Mouse (Mus musculus): ENCODE measurements around the gene Galnt14.

The Galnt14 gene

GRCm38 (mm10) chr17:73571961-73572360, 138.3 kb downstream of the Galnt14 start:
- no peak for DNase-seq (ENCODE audit: low spot score)

DNA sequence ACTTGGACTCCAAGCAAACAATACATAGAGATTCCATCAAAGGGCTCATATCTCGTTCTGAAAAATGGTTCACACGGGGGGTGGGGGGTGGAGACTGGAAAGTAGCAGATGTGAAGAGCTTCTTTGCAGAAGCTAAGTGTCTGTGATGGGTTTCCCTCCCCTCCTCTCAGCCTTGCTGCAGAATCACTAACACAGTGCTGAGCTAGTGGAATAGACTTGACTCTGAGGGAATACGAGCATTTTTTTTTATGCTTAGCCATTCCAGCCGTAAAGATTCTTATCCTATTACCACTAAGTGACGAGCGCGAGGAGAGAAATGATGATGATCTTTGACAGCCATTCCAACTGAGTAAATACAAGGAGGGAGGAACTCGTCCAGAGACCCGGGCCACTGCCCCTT, 142.0 kb downstream of the Galnt14 start:
- no peak for DNase-seq (ENCODE audit: low spot score)

- DNase-seq (ENCODE audit: low spot score): no peak
These were observed 149.1 kb downstream of the Galnt14 start for GRCm38 (mm10) chr17:73561149-73561548.

DNA sequence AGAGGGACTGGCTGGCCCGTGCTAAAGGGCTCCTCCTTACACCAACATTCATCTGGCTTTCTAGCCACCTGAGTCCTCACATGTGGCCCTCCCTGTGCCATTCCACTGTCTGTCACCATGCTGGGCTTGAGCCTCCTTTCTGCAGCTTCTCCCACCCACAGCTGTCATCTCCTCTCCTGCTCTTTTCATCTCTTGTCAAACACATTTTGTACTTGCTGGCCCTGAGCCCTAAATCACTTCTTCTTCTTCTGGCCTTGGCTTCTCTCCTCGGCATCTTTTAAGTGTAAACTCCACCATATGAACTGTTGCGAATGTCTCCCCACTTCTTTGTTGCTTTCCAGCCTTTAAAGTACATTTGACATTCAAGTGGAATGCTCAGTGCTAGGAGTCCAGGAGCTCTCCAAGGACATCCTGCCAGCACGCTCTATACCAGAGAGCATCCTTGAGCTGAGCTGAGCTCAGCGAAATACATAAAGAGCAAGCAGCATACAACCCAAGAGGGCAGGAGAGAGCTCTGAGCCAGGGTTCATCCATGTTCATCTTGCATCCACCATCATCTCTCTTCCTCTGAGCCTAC, 150.0 kb downstream of the Galnt14 start:
- DNase-seq (ENCODE audit: low spot score): no peak

GRCm38 (mm10) chr17:73559498-73559897, 150.8 kb downstream of the Galnt14 start:
- no peak for DNase-seq (ENCODE audit: low spot score)

DNA sequence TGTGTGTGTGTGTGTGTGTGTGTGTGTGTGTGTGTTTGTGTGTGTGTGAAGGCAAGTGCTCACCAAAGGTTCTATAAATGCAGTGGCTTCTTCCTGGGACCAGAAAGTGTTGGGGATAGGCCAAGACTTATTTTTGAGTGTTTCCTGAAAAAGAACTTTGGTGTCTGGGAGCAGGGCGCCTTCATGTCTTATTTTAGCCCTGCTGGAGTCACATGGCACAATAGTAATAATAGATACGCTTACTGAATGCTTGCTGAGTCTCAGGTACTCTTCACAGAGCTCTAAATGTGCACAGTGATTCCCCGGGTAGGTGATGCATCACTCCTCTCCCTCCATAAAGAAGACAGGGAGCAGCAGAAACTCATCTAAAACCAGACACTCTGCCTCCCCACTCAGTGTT, 153.2 kb downstream of the Galnt14 start:
- DNase-seq (ENCODE audit: low spot score): no peak

GRCm38 (mm10) chr17:73556436-73556835, 153.8 kb downstream of the Galnt14 start:
- DNase-seq (ENCODE audit: low spot score): no peak

DNA sequence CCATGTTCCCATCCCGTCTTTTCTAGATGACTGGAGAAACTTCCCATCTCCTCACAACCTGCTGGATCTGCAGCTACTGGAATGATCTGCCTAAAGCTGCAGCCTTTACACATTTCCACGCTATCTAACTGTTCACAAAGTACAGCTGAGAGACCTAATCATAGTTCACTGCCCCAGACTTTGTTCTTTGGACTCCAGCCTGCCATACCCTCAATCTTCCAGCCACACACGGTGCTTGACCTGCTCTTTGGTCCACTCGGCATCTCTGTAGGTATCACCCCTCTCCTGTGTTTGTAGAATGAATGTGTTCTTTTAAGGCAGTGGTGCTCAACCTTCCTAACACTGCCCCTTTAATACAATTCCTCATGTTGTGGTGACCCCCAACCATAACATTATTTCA, 155.6 kb downstream of the Galnt14 start:
- DNase-seq (ENCODE audit: low spot score): no peak

DNA sequence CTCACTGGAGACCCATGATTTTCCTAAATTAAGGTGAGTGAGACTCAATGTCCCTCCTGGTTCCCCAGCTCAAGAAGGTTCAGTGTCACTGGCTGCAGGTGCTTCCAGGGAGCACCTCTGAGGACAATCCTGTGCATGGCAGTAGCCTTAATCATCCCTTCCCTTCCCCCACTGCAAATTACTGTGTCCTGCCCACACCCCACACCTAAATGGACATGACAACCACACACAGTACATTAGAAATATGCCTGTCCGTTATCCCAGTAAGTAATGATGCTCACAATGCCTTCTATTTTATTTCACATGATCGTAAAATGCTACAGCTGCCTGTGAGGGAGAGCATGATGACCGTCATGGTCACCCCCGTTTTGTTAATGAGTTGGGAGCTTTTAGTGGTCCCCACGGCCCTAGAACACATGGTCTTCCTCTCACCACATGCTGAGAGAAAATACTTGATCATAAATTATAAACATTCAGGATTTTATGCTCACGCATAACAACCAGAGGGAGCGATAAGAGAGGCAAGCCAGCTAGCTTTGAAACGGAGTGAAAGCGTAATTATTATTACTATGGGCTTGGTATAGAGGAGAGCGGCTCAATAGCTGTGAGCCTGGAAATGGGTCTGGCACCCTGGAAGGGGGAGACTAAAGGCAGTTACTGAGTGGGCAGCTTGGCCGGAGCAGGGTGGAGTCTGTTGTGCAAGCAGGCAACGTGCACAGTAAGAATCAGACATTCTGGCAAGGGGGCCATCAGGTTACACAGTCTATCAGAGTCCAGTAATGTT, 161.3 kb downstream of the Galnt14 start:
- no peak for DNase-seq (ENCODE audit: low spot score)

GRCm38 (mm10) chr17:73548119-73548518, 162.1 kb downstream of the Galnt14 start:
- DNase-seq (ENCODE audit: low spot score): no peak

DNA sequence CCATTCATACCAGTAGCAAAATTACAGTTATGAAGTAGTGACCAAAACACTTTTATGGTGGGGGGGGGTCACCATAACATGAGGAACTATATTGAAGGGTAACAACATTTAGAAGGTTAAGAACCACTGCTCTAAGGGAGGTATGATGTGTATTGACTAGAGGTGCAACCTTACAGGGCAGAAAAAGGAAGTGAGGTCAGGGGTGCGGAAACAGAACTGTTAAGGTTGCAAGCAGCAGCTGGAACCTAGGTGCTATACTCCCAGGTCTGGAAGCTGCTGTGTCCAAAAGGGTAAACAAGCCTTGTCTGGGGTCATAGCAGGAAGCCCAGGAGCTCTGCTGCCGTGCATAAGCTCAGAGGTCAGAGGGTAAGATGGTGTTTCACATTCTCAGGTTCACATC, 162.8 kb downstream of the Galnt14 start:
- peak; percentile 1 for DNase-seq (ENCODE audit: low spot score)

GRCm38 (mm10) chr17:73541911-73542310, 168.3 kb downstream of the Galnt14 start:
- no peak for DNase-seq (ENCODE audit: low spot score)

DNA sequence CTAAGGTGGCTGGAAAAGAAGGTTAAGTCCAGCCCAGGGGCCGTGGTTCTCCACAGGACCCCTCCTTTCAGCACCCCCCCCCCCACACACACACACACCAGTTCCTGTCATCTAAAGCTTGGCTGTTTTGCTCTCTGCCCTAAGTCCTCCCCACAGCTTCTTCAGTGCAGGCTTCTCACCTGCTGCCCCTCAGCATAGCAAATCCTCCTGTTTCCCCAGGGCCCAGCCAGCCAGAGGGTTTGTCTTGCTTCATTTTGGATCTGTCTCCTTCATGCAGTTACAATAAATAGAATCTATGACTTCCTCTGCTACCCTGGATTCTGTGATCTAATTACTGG, 169.1 kb downstream of the Galnt14 start:
- DNase-seq (ENCODE audit: low spot score): no peak

DNA sequence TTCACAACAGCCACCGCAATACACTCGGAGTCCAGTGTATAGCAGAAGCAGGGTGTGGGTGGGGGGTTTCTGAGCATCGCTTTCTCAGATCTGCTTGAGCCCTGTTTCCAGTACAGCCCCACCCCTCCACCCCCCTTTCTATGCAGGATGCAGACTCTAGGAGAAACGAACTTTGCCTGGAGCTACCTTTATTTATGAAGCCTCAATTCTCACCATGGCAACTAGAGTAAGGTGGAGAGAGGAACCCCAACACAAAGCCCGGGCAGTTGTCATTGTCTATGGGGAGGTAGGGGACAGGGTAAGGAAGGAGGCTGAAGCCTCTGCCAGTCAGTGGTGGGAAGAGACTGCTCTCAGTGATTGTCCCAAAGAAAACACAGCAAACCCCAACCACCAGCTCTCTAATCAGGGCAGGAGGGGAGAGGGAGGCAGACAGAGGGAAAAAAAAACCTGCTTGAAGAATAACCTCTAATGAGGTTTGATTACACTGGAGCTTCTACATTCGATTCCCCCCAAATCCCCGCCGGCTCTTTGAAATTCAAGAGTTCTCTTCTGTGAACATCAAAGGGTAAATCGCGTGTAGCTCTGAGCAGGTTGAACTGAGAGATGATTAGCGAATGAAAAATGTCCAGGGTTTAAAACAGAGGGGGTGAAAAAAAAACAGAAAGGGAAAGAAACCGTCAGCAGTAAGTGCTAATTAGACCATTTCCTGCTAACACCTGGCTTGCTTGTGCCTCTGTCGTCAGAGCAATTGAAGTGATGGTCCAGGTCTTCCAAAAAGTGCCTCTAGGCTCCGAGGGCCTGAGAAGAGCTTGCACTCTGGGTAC, 169.6 kb downstream of the Galnt14 start:
- no peak for DNase-seq (ENCODE audit: low spot score)

DNA sequence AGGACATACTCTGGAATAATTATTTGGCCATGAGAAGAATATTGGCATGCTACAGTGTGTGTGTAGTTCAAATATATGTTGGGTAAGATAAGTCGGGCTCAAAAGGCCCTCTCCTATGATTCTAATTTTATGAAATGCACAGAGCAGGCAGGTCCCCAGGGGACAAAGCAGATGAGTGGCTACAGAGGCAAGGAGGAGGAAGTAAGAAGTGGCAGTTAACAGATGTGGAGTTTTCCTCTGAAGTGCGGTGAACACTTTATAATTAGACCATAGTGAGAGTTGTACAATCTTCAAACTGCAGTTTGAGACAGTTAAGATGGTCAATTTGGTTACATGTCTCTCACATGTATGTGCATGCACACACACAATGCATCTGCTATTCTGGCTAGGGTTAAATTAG, 178.4 kb downstream of the Galnt14 start:
- DNase-seq (ENCODE audit: low spot score): peak; percentile 0

DNA sequence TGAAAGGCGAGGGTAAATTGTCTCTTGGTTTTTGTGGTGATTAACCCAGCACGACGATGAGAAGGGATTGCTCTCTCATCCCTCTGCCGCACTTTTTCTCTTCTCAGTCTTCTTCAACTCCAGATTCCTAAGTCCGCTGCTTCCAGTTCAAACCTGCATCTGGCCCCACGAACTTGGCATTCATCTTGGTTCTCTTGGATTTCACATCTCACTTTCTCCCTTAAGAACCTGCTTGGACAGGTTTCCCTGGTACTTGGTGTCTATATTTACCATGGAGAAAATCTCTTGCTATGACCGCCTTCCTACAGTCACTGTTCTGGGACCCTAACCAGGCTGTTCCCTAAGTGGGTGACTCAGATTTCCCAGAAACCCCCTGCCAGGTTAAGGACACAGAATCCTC, 188.1 kb downstream of the Galnt14 start:
- DNase-seq (ENCODE audit: low spot score): no peak

- no peak for DNase-seq (ENCODE audit: low spot score)
These were observed 190.9 kb downstream of the Galnt14 start for GRCm38 (mm10) chr17:73519350-73519749.

- no peak for DNase-seq (ENCODE audit: low spot score)
These were observed 191.9 kb downstream of the Galnt14 start for GRCm38 (mm10) chr17:73518359-73518758.

- no peak for DNase-seq (ENCODE audit: low spot score)
These were observed 194.7 kb downstream of the Galnt14 start for GRCm38 (mm10) chr17:73515506-73515905.

- no peak for DNase-seq (ENCODE audit: low spot score)
These were observed 195.4 kb downstream of the Galnt14 start for GRCm38 (mm10) chr17:73514862-73515261.

DNA sequence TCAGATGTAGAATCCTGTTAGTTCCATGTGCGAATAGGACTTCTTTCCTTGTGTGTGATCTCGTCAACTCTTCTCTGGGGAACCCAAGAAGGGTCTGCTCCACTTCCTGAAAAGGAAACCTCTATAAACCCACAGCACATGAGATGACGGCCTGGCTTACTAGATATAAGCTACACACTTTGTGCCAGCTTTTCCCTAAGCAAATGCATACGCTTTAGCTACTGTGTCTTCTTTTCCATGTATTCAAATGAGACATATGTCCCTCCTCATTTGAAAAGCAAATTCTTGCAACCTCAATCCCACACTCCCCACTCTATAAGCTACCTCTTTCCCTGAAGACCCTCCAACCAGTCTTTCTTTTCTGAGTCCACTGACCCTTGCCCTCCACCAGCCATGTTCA, 196.0 kb downstream of the Galnt14 start:
- no peak for DNase-seq (ENCODE audit: low spot score)

DNA sequence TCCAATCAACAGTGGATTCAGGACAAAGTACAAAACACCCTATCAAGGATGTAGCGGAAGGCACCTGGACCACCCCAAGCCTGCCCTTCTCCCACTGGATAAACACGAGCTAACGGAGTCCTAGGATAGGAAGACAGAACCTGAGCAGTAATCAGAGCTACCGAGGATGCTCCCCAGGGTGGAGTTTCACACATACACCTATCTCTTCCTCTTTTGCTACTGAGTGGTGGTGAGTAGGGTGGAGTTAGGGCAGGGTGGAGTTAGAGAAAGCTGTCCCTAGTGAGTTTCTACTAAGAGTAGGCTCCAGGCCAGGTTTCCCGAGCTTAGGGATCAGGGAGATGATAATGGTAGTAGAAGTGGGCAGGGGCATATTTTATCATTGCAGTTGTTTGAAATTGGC, 197.4 kb downstream of the Galnt14 start:
- no peak for DNase-seq (ENCODE audit: low spot score)

Data from lung, postnatal 25 days (tissue).